Mouse (Mus musculus) CH12.LX (cell line): ENCODE measurements around the gene Mrpl22. TPM values are rescaled to one million over a fixed set of nuclear protein-coding genes. Genes with fewer than 3 reads are reported as not detected.

Experiments used
- DNase-seq: peaks from one replicate; pipeline ENCODE4 v3.0.0-alpha.2; 2013; ENCODE audit errors: extremely low read depth
- H3K27ac ChIP-seq: 2 replicates; pipeline ENCODE4 v1.5.1; 2012; ENCODE audit warnings: low read depth, mild to moderate bottlenecking, control low read depth, moderate library complexity; ENCODE audit not compliant: insufficient read depth
- H3K27me3 ChIP-seq: replicated peaks from 2 replicates; pipeline ENCODE3; 2012; ENCODE audit warnings: inconsistent platforms
- H3K36me3 ChIP-seq, 2 experiments: replicated peaks in 1 of 2; 2 replicates each; pipeline versions ENCODE3 to v1.6.1; 2012; ENCODE audit warnings: inconsistent platforms in 1 of 2, low read length in 1 of 2, mild to moderate bottlenecking in 1 of 2, mixed read lengths in 1 of 2, moderate library complexity in 1 of 2; ENCODE audit not compliant: control insufficient read depth in 1 of 2, insufficient read depth in 1 of 2
- H3K4me1 ChIP-seq, 2 experiments: 2 replicates each; pipeline ENCODE4 v1.6.1; 2012; ENCODE audit warnings: inconsistent platforms in 1 of 2, moderate library complexity in 1 of 2; ENCODE audit not compliant: insufficient read depth in 2 of 2, control insufficient read depth in 1 of 2
- H3K4me2 ChIP-seq: 2 replicates; pipeline ENCODE4 v1.6.1; 2012; ENCODE audit warnings: low read depth, mild to moderate bottlenecking, control low read depth; ENCODE audit not compliant: poor library complexity, insufficient read depth, severe bottlenecking
- H3K4me3 ChIP-seq, 3 experiments: fragments of 150-350 bp in 1 of 3; sonication (generic) in 1 of 3; replicated peaks in 1 of 3; 2 replicates each; pipeline versions ENCODE3 to v1.5.1; 2011 to 2012; ENCODE audit warnings: low read depth in 2 of 3, low read length in 2 of 3, mild to moderate bottlenecking in 2 of 3, moderate library complexity in 2 of 3, control low read depth in 1 of 3, improper control_type of control experiment in 1 of 3, inconsistent platforms in 1 of 3, mixed read lengths in 1 of 3; ENCODE audit not compliant: poor library complexity in 1 of 3
- H3K79me2 ChIP-seq: replicated peaks from 2 replicates; pipeline ENCODE4 v1.6.1; 2012; ENCODE audit warnings: mild to moderate bottlenecking, moderate library complexity; ENCODE audit not compliant: control insufficient read depth, poor library complexity, insufficient read depth, severe bottlenecking; ENCODE audit errors: extremely low read depth
- H3K9ac ChIP-seq: 2 replicates; pipeline ENCODE4 v1.6.1; 2012; ENCODE audit warnings: low read depth, mild to moderate bottlenecking, control low read depth, moderate library complexity; ENCODE audit not compliant: insufficient read depth
- H3K9me3 ChIP-seq: replicated peaks from 2 replicates; pipeline ENCODE3; 2012; ENCODE audit warnings: low read length, inconsistent platforms, mixed read lengths
- CTCF ChIP-seq, 2 experiments: IDR thresholded peaks in 1 of 2; conservative IDR thresholded peaks in 1 of 2; 2 replicates each; pipeline ENCODE4 v1.5.1; 2011 to 2012; ENCODE audit warnings: low read depth in 2 of 2, low read length in 2 of 2, improper control_type of control experiment in 1 of 2, inconsistent platforms in 1 of 2, mild to moderate bottlenecking in 1 of 2, moderate library complexity in 1 of 2
- E2F4 ChIP-seq: IDR thresholded peaks from 2 replicates; pipeline ENCODE4 v1.6.1; 2011; ENCODE audit warnings: low read depth, low read length, improper control_type of control experiment; ENCODE audit not compliant: insufficient replicate concordance
- GABPA ChIP-seq: IDR thresholded peaks from 2 replicates; pipeline ENCODE4 v1.6.1; 2012; ENCODE audit warnings: low read depth, low read length, improper control_type of control experiment, inconsistent platforms; ENCODE audit not compliant: insufficient replicate concordance
- MAFK ChIP-seq: IDR thresholded peaks from 2 replicates; pipeline ENCODE4 v1.6.1; 2011; ENCODE audit warnings: low read length, improper control_type of control experiment; ENCODE audit not compliant: insufficient replicate concordance
- MAX ChIP-seq: IDR thresholded peaks from 2 replicates; pipeline ENCODE4 v1.6.1; 2011; ENCODE audit warnings: low read length, improper control_type of control experiment
- POLR2AphosphoS2 ChIP-seq: IDR thresholded peaks from 2 replicates; pipeline ENCODE4 v1.6.1; 2011; ENCODE audit warnings: low read depth, low read length, improper control_type of control experiment
- RAD21 ChIP-seq: IDR thresholded peaks from 2 replicates; pipeline ENCODE4 v1.6.1; 2011; ENCODE audit warnings: low read depth, mild to moderate bottlenecking, low read length, improper control_type of control experiment, moderate library complexity
- SIN3A ChIP-seq: IDR thresholded peaks from 2 replicates; pipeline ENCODE4 v1.6.1; 2012; ENCODE audit warnings: low read length, improper control_type of control experiment, inconsistent platforms
- SMC3 ChIP-seq: IDR thresholded peaks from 2 replicates; pipeline ENCODE4 v1.6.1; 2011; ENCODE audit warnings: low read depth, low read length, improper control_type of control experiment
- TBP ChIP-seq: conservative IDR thresholded peaks from 2 replicates; pipeline ENCODE4 v1.6.1; 2011; ENCODE audit warnings: low read depth, low read length, improper control_type of control experiment
- TCF12 ChIP-seq: IDR thresholded peaks from 2 replicates; pipeline ENCODE4 v1.6.1; 2014; ENCODE audit warnings: low read depth, mild to moderate bottlenecking, inconsistent platforms, low read length, improper control_type of control experiment
- USF1 ChIP-seq: IDR thresholded peaks from 2 replicates; pipeline ENCODE4 v1.6.1; 2014; ENCODE audit warnings: low read depth, mild to moderate bottlenecking, inconsistent platforms, low read length, improper control_type of control experiment
- ZKSCAN1 ChIP-seq: IDR thresholded peaks from 2 replicates; pipeline ENCODE4 v1.6.1; 2012; ENCODE audit warnings: low read depth, inconsistent platforms, low read length, improper control_type of control experiment, borderline replicate concordance
- ZNF384 ChIP-seq: IDR thresholded peaks from 2 replicates; pipeline ENCODE4 v1.6.1; 2012; ENCODE audit warnings: low read depth, low read length, improper control_type of control experiment, inconsistent platforms
- dilution Hi-C: fragments of 300-500 bp; cut with MboI; formaldehyde crosslinking; loops from 2 replicates; pipeline ENCODE4 v1.14.3; 2020; ENCODE audit warnings: low sequenced_read_pairs; ENCODE audit not compliant: extremely low pct_unique_long_range_greater_than_20kb, extremely low pct_ligation_motif_present
- in situ Hi-C: fragments of 300-500 bp; cut with MboI; formaldehyde crosslinking; loops from 3 replicates; pipeline ENCODE4 v1.14.3; 2019; ENCODE audit warnings: low sequenced_read_pairs, low pct_ligation_motif_present, low pct_unique_long_range_greater_than_20kb, mixed read lengths
- polyA plus RNA-seq: library from polyadenylated mRNA; unstranded; fragments of >175 nt; gene quantifications from 2 replicates; pipeline ENCODE4 v1.2.1, GENCODE M21; 2012; ENCODE audit warnings: low read depth; ENCODE audit not compliant: insufficient read length
- total RNA-seq, 2 experiments: library from RNA; depleted of rRNA; stranded (reverse); fragments of 300-350 nt in 1 of 2; fragments of >200 nt in 1 of 2; gene quantifications; 2 replicates each; pipeline ENCODE4 v1.2.3; 2012 to 2014

Mrpl22 gene
- total and polyA plus RNA-seq, 3 experiments = 89.1 to 133 (median 115) TPM

GRCm38 (mm10) chr11:58126397-58127160 is 44.9 kb upstream of the Mrpl22 start:
- TF ChIP-seq SMC3 (peak; percentile 18; the same call in 1 of the 2 replicates), RAD21 (no peak), POLR2AphosphoS2 (0 out of 2 replicates have a peak, but pooled peaks have one; percentile 26), CTCF (conservative IDR thresholded peaks at IDR 0.05 in 1 of 2, IDR thresholded peaks at IDR 0.05 in 1 of 2; ENCODE audit: low read depth in 2 of 2, low read length in 2 of 2) (peak in 1 of 2 experiments; percentile 31; a peak in 2 of 4 replicates), TCF12 (no peak)
- TF ChIP-seq, all 38 proteins: peak for 3
- Histone ChIP-seq H3K27ac (no peak overlapping the region), H3K79me2 (no peaks in the 10 kb centered on the region), H3K4me2 (no peak overlapping the region), H3K4me3 (no peak overlapping the region), H3K9ac (no peak overlapping the region), H3K36me3 (peaks cover 90 to 97% of the 10 kb centered on the region in 2 experiments), H3K9me3 (no peaks in the 10 kb centered on the region), H3K4me1 (no peaks in the 10 kb centered on the region), H3K27me3 (no peaks in the 10 kb centered on the region)
- DNase-seq = no peak
- in situ Hi-C loops = no loop called here
- dilution Hi-C loops = no loop called here

- Histone ChIP-seq H3K4me3 (no peak overlapping the region), H3K27me3 (no peaks in the 10 kb centered on the region), H3K36me3 (peaks cover 92 to 98% of the 10 kb centered on the region in 2 experiments), H3K4me1 (no peaks in the 10 kb centered on the region), H3K4me2 (no peak overlapping the region), H3K79me2 (no peaks in the 10 kb centered on the region), H3K9ac (no peak overlapping the region), H3K27ac (no peak overlapping the region), H3K9me3 (no peaks in the 10 kb centered on the region)
- in situ Hi-C loops (no loop called here), dilution Hi-C loops (no loop called here)
- no peak for DNase-seq
- TF ChIP-seq SIN3A = no peak
- TF ChIP-seq TCF12 = no peak
- no peak for TF ChIP-seq ZNF384
- no peak for TF ChIP-seq USF1
- TF ChIP-seq ZKSCAN1 = no peak
- TF ChIP-seq TBP = no peak
- TF ChIP-seq GABPA = no peak
- no peak for TF ChIP-seq MAFK
- TF ChIP-seq E2F4 = no peak
- TF ChIP-seq MAX = no peak
Measured at GRCm38 (mm10) chr11:58127544-58127943, 43.9 kb upstream of the Mrpl22 start.
